Mouse (Mus musculus) heart, embryonic 14.5 days (tissue): Measurements from ENCODE around the gene Nectin2. TPM values are rescaled to one million over a fixed set of nuclear protein-coding genes. Genes with fewer than 3 reads are reported as not detected.
"Not testable (repeated sequence)": the region's sequence is repeated elsewhere in the genome, so short reads cannot be mapped to it uniquely, and the experiment has no call there.

ENCODE experiments used
- ATAC-seq: fragments of 200-750 bp; cut with Nextera tagmentation; 2 replicates; pipeline ENCODE4 v1.8.0; 2017; ENCODE audit warnings: low read depth, moderate TSS enrichment; ENCODE audit not compliant: insufficient number of reproducible peaks, insufficient read depth, low FRiP score
- H3K27ac ChIP-seq, 2 experiments: fragments of 200-500 bp in 1 of 2; fragments of 300-500 bp in 1 of 2; sonication (generic) in 1 of 2; replicated peaks in 1 of 2; 2 replicates each; pipeline ENCODE4 v1.5.1; 2012 to 2014; ENCODE audit warnings: low read depth in 2 of 2, low read length in 2 of 2, control low read depth in 1 of 2, mild to moderate bottlenecking in 1 of 2, mixed read lengths in 1 of 2; ENCODE audit not compliant: control insufficient read depth in 1 of 2, insufficient read depth in 1 of 2
- H3K27me3 ChIP-seq: fragments of 300-500 bp; sonication (generic); 2 replicates; pipeline ENCODE4 v1.6.1; 2014; ENCODE audit warnings: mild to moderate bottlenecking, low read length, control low read depth; ENCODE audit not compliant: control insufficient read depth, insufficient read depth
- H3K36me3 ChIP-seq: fragments of 300-500 bp; sonication (generic); 2 replicates; pipeline ENCODE4 v1.6.1; 2014; ENCODE audit warnings: mild to moderate bottlenecking, control low read depth, low read length, mixed read lengths; ENCODE audit not compliant: control insufficient read depth, insufficient read depth
- H3K4me1 ChIP-seq, 2 experiments: fragments of 200-500 bp in 1 of 2; fragments of 300-500 bp in 1 of 2; sonication (generic) in 1 of 2; 2 replicates each; pipeline ENCODE4 v1.6.1; 2012 to 2014; ENCODE audit warnings: low read length in 2 of 2, control low read depth in 1 of 2, mixed read lengths in 1 of 2; ENCODE audit not compliant: control insufficient read depth in 2 of 2, insufficient read depth in 2 of 2
- H3K4me2 ChIP-seq: fragments of 300-500 bp; sonication (generic); 2 replicates; pipeline ENCODE4 v1.6.1; 2014; ENCODE audit warnings: mild to moderate bottlenecking, low read length
- H3K4me3 ChIP-seq, 2 experiments: fragments of 200-500 bp in 1 of 2; fragments of 300-500 bp in 1 of 2; sonication (generic) in 1 of 2; 2 replicates each; pipeline ENCODE4 v1.5.1; 2012 to 2014; ENCODE audit warnings: low read length in 2 of 2, mild to moderate bottlenecking in 2 of 2, control low read depth in 1 of 2, low read depth in 1 of 2, moderate library complexity in 1 of 2; ENCODE audit not compliant: control insufficient read depth in 1 of 2, insufficient read depth in 1 of 2
- H3K9ac ChIP-seq: fragments of 300-500 bp; sonication (generic); 2 replicates; pipeline ENCODE4 v1.6.1; 2014; ENCODE audit warnings: mild to moderate bottlenecking, low read length
- H3K9me3 ChIP-seq: fragments of 300-500 bp; sonication (generic); 2 replicates; pipeline ENCODE4 v1.6.1; 2016; ENCODE audit warnings: low read length, control low read depth; ENCODE audit not compliant: control insufficient read depth
- WGBS: fragments of 180-500 bp; shearing (Covaris S2); extraction: QIAGEN DNeasy Blood & Tissue Kit; methylation state at CpG from one replicate; pipeline ENCODE4 v1.1.7; 2014; 5-methylcytosine and 5-hydroxymethylcytosine counted together
- polyA plus RNA-seq: library from polyadenylated mRNA; unstranded; fragments of >200 nt; fragmentation: Nextera tagmentation; extraction: Ambion mirVana; gene quantifications from 2 replicates; pipeline ENCODE4 v1.2.1, GENCODE M21; 2014

The Nectin2 gene
- 63.4 and 68.4 TPM in 2 replicates for polyA plus RNA-seq

DNA sequence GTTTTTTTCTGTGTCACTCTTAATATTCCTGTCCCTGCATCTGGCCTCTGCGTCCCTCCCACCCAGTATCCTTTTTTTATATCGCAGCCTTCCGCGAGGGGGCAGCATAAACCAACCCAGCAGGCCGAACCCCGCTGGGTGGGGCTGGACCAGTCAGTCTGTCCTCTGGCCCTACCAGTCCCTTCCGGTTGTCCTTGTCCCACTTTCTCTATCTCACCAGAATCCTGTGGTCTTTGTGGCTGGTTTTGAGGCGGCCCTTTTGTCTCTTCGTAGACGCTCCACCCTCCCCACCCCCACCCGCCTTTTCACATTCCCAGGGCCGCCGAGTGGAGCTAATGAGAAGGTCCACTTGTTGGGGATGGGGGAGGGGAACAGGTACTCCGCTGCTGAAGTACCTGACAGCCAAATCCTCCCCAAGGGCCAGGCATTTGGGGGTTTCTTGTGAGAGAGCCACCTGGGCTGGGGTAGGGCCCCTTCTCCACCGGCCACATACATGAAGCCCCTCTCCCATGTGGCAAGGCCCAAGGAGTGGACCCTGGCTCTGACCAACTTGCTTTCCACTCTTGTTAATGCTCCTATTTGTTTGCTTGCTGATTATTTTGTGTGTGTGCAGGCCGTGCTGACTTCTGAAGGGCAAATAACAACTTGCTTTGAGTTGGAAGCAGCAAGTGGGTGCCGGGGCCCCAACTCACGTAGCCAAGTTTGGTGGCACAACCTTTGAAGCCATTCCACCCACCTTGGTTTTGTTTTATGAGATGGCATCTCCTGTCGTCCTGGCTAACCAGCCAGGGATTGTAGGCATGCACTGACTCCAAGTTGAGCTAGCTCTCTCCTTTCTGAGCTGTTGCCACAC lies at the start of gene Nectin2:
TSS of gene Nectin2 (minus strand) at position 267 of the 853 bp plus-strand sequence.
- Histone ChIP-seq H3K9ac (peak within 1 kb of the TSS; percentile 93), H3K9me3 (0 out of 2 replicates have a peak, but pooled peaks cover 2% of the 10 kb centered on the region), H3K4me1 (peaks cover 45 to 62% of the 10 kb centered on the region in 2 experiments), H3K27ac (peak within 1 kb of the TSS; percentile 84 to 89), H3K4me2 (peak within 1 kb of the TSS; percentile 93), H3K27me3 (no peaks in the 10 kb centered on the region), H3K36me3 (no peaks in the 10 kb centered on the region), H3K4me3 (peak within 1 kb of the TSS; percentile 70 to 96)
- ATAC-seq = peak; percentile 44
- 16% methylated on average over 19 of the region's 19 CpGs for WGBS

DNA sequence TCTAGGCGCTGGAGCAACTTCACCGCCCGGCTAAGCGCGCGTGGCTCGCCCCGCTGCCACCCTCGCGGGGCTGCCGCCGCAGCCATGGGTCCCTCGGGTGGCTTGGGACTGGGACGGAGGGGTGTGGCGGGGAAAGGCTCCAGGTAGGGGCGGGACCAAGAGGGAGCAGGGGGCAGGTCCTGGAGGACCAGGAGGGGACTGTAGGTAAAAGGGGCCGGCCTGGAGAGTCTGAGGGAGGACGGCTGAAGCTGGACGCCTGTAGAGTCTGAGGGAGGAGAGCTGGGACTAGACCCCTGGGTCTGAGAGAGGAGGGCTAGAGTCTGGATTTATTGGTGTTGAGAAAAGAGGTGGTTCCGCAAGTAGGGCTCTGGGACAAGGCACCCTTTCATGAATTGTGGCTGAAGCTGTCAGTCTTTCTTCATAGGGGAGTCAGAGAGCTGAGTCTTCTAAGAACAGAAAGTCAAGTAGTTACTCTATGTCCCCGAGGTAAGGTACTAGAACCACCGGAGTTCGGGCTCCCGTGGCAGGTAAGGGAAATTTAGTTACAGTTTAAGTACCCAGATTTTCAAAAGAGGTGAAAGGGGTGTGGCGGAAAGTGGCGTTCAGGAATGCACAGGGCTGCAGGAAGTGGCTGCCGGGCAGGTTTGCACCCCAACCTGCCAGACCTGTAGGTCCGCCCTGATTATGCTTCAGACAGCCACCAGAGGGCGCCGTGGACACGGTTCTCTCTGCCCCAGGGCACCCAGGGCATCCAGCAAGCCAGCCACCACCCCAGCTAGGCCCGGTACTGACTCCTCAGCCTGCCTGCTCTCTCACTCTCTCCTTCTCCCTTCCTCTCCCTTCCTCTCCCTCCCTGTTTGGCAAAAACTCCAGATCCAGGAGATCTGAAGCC lies 46.7 kb upstream of the Nectin2 start, which contains the start of gene Cblc:
TSS of gene Cblc (minus strand) at position 113 of the 892 bp plus-strand sequence.
- Histone ChIP-seq H3K9ac (no peak within 1 kb of the TSS; the same call in 1 of the 2 replicates), H3K27ac (no peak within 1 kb of the TSS), H3K36me3 (no peaks in the 10 kb centered on the region), H3K4me3 (peak within 1 kb of the TSS in 1 of 2 experiments; percentile 22; a peak in 2 of 4 replicates), H3K9me3 (no peaks in the 10 kb centered on the region), H3K4me1 (peaks cover 0 to 4% of the 10 kb centered on the region in 2 experiments; a peak in 2 of 4 replicates), H3K27me3 (peaks cover 20% of the 10 kb centered on the region), H3K4me2 (peak within 1 kb of the TSS; percentile 47)
- peak; percentile 40; the same call in 1 of the 2 replicates for ATAC-seq
- 3% methylated on average over 32 of the region's 32 CpGs for WGBS

DNA sequence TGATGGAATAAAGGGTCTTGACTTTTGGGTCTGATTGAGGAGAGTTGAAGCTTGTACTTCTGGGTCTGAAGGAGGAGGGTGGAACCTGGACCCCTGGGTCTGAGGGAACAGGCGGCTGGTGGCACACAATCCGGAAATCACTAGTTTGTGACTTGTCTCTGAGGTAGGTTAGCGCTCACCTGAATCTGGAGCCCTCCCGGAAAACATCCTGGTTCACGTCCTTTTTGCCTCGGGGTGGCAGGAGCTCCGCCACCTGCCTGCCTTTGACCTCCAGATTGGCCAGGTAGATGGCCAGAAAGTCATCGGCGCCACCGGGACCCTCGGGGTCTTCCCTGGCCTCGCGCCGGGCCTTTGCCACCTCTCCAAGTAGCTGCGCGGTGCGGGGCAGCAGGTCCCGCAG lies 46.0 kb upstream of the Nectin2 start:
- H3K27ac ChIP-seq = no peak overlapping the region
- H3K27me3 ChIP-seq = peaks cover 20% of the 10 kb centered on the region
- peaks cover 0 to 4% of the 10 kb centered on the region in 2 experiments; a peak in 2 of 4 replicates for H3K4me1 ChIP-seq
- H3K36me3 ChIP-seq = no peaks in the 10 kb centered on the region
- H3K9ac ChIP-seq = no peak overlapping the region
- H3K4me3 ChIP-seq = peak overlapping the region in 1 of 2 experiments; percentile 22; a peak in 2 of 4 replicates
- WGBS = 9% methylated on average over 18 of the region's 18 CpGs
- no peaks in the 10 kb centered on the region for H3K9me3 ChIP-seq
- ATAC-seq = no peak
- H3K4me2 ChIP-seq = peak overlapping the region; percentile 47

DNA sequence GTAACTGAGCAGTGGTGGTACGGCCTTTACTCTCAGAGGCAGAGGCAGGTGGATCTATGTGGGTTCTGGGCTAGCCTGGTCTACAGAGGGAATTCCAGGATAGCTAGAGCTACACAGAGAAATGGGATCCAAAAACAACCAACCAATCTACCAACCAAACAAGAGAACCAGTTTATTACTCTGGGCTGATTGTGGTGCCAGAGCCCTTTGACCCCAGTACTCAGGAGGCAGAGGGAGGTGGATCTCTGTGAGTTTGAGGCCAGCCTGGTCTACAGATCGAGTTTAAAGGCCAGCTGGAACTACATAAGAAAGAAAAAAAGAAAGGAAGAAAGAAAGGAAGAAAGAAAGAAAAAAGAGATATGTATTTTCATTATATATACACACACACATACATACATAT lies 45.0 kb upstream of the Nectin2 start:
- peaks cover 0 to 4% of the 10 kb centered on the region in 2 experiments; a peak in 2 of 4 replicates for H3K4me1 ChIP-seq
- H3K27ac ChIP-seq = no peak overlapping the region
- no peak overlapping the region for H3K4me3 ChIP-seq
- no peak overlapping the region for H3K9ac ChIP-seq
- 73% methylated on average over 2 of the region's 2 CpGs for WGBS
- no peaks in the 10 kb centered on the region for H3K9me3 ChIP-seq
- no peak for ATAC-seq
- peaks cover 23% of the 10 kb centered on the region for H3K27me3 ChIP-seq
- H3K36me3 ChIP-seq = no peaks in the 10 kb centered on the region
- no peak overlapping the region for H3K4me2 ChIP-seq

DNA sequence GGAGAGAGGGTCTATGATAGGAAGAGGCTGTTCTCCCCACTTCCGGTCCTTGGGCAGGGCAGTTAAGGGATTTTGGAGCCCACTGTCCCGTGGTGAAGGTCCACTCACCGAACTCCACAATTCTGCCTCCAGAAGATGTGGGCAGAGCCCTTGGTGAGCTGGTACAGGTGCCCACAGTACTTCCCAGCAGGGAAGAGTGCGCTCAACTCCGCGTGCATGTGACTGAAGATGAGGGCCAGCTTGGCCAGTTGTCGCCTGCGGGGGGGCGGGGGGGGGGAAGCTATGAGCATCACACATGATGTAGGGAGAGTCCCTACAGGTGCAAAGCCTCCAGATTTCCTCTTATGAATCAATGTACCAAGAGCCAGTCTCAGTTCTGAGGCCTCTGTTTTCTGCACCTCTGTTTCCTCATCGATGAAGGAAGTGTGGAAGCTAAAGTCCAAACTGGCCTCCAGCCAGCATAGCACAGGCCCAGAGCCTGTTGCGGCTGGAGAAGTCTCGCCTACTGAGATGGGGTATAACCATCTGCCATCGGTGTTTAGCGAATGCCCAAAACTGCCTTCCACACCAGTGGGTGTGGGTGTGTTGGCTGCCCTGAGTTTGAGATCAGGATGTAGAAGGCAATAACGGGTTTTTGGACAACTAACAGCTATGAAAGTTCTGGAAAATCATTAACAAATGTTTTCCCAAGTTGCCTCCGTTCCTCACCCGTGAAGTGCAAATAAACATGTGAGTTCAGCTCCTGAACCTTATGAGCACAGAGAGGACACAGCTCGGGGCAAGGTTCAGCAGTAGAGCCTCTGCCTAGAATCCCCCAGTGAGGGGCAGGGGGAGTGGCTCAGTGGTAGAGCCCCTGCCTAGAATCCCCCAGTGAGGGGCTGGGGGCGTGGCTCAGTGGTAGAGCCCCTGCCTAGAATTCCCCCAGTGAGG lies 42.7 kb upstream of the Nectin2 start:
- no peak overlapping the region for H3K4me2 ChIP-seq
- WGBS = 81% methylated on average over 19 of the region's 19 CpGs

DNA sequence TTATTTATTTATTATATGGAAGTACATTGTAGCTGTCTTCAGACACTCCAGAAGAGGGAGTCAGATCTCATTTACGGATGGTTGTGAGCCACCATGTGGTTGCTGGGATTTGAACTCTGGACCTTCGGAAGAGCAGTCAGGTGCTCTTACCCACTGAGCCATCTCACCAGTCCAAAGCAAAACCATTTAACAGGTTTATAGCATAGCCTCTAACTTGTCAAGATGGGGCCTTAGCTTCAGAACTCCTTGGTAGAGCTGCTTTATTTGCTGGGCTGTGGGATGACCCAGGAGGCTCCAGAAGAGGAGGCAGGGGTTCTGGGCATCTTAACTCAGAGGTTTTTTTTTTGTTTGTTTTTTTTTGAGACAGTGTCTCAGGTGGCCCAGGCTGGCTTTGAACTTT lies 41.2 kb upstream of the Nectin2 start:
- H3K9ac ChIP-seq, H3K4me3 ChIP-seq, H3K9me3 ChIP-seq, H3K4me2 ChIP-seq, H3K27ac ChIP-seq, ATAC-seq, H3K4me1 ChIP-seq, H3K36me3 ChIP-seq: not testable (repeated sequence)
- 79% methylated on average over 2 of the region's 2 CpGs for WGBS
- H3K27me3 ChIP-seq = peaks cover 14% of the 10 kb centered on the region

More for the DNA sequence above, 42.7 kb upstream of the Nectin2 start:
- Histone ChIP-seq H3K27me3 (peaks cover 23% of the 10 kb centered on the region), H3K9ac (no peak overlapping the region), H3K36me3 (no peaks in the 10 kb centered on the region), H3K27ac (no peak overlapping the region), H3K4me1 (peaks cover 0 to 7% of the 10 kb centered on the region in 2 experiments; a peak in 3 of 4 replicates), H3K4me3 (no peak overlapping the region), H3K9me3 (no peaks in the 10 kb centered on the region)
- no peak for ATAC-seq
